Comparison of ENCODE assay signal across 8 mouse cellular contexts in the genomic region with DNA sequence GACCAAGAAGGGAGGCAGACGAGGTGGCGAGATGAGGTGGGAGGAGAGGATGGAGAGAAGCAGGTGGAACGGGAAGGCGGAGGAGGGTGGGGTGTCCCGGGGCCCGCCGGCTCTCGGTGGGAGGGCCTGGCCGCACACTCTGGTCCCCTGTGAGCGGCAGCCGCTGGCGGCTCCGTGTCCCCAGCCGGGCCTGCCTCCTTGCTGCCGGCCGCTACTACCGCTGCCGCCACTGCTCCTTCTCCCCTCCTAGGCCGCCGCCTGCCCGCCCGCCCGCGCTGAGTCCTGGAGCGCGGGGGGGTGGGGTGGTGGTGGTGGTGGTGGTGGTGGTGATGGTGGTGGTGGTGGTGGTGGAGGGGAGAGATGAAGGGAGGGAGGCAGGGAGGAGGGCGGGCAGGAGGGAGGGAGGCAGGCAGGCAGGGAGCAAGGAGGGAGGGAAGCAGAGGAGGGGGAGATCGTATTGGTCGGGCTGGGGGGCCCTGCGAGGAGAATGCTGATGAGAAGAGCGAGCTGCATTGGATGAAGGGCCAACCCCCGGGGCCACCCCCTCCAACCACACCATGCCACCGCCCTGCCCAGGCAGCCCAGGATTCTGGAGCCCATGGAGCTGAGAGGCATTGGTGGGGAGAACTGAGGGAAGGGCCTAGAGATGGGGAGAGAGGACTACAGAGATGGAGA. TPM values are rescaled to one million over a fixed set of nuclear protein-coding genes. Genes with fewer than 3 reads are reported as not detected.
DNase-seq lines count a peak whose midpoint lies in the region; TF ChIP-seq lines count a peak whose summit lies in the region.

No protein-coding gene starts in this region.

- no peak for TF ChIP-seq POLR2A in MEL (IDR thresholded peaks at IDR 0.05; ENCODE audit: control insufficient read depth in 1 of 2, insufficient read depth in 1 of 2, low read depth in 1 of 2, low read length in 2 of 2, poor library complexity in 1 of 2)

- peak overlapping the region; percentile 79 for H3K9ac ChIP-seq in MEL (ENCODE audit: control insufficient read depth, low read depth, low read length, poor library complexity, severe bottlenecking)

- peak overlapping the region; percentile 71 to 83 for H3K4me3 ChIP-seq in MEL (ENCODE audit: control insufficient read depth in 1 of 2, insufficient read depth in 1 of 2, low read depth in 2 of 2, low read length in 2 of 2)
- H3K4me3 ChIP-seq in embryonic facial prominence, embryonic 10.5 days, result peak overlapping the region; percentile 82
- peak overlapping the region; percentile 63 for H3K4me3 ChIP-seq in hindbrain, embryonic 10.5 days

- H3K27me3 ChIP-seq in MEL (ENCODE audit: control insufficient read depth in 1 of 2, insufficient read depth in 2 of 2, low read length in 2 of 2), result no peaks in the 10 kb centered on the region
- no peaks in the 10 kb centered on the region for H3K27me3 ChIP-seq in embryonic facial prominence, embryonic 10.5 days (replicated peaks; ENCODE audit: low read depth, poor library complexity, severe bottlenecking)
- no peaks in the 10 kb centered on the region for H3K27me3 ChIP-seq in hindbrain, embryonic 10.5 days (ENCODE audit: insufficient read depth, poor library complexity, severe bottlenecking)

- TF ChIP-seq RAD21 in MEL (IDR thresholded peaks at IDR 0.05; ENCODE audit: low read depth, low read length), result no peak

- H3K36me3 ChIP-seq in MEL (ENCODE audit: control insufficient read depth in 1 of 2, insufficient read depth in 2 of 2, low read length in 2 of 2), result peaks cover 0 to 11% of the 10 kb centered on the region in 2 experiments; a peak in 2 of 4 replicates
- peaks cover 18% of the 10 kb centered on the region for H3K36me3 ChIP-seq in embryonic facial prominence, embryonic 10.5 days (replicated peaks)
- H3K36me3 ChIP-seq in hindbrain, embryonic 10.5 days, result peaks cover 7% of the 10 kb centered on the region

- H3K4me1 ChIP-seq in MEL (ENCODE audit: control insufficient read depth in 1 of 2, insufficient read depth in 2 of 2, low read length in 2 of 2), result peaks cover 3 to 25% of the 10 kb centered on the region in 2 experiments; a peak in 3 of 4 replicates
- H3K4me1 ChIP-seq in embryonic facial prominence, embryonic 10.5 days, result peaks cover 72% of the 10 kb centered on the region
- peaks cover 88% of the 10 kb centered on the region for H3K4me1 ChIP-seq in hindbrain, embryonic 10.5 days (replicated peaks)

- no peak for TF ChIP-seq CTCF in MEL (IDR thresholded peaks at IDR 0.05 in 2 of 3, conservative IDR thresholded peaks at IDR 0.05 in 1 of 3; ENCODE audit: control insufficient read depth in 1 of 3, insufficient read depth in 1 of 3, low read depth in 2 of 3, low read length in 3 of 3, poor library complexity in 1 of 3, severe bottlenecking in 1 of 3)

- under 1% methylated on average over 32 of the region's 33 CpGs for WGBS in embryonic facial prominence, embryonic 10.5 days
- under 1% methylated on average over 32 of the region's 33 CpGs for WGBS in hindbrain, embryonic 10.5 days

- H3K27ac ChIP-seq in MEL (ENCODE audit: control insufficient read depth, low read depth, low read length), result peak overlapping the region; percentile 28
- H3K27ac ChIP-seq in embryonic facial prominence, embryonic 10.5 days (replicated peaks), result peak overlapping the region; percentile 95
- H3K27ac ChIP-seq in hindbrain, embryonic 10.5 days, result peak overlapping the region; percentile 93

- peaks cover 12% of the 10 kb centered on the region for H3K79me2 ChIP-seq in MEL (ENCODE audit: control insufficient read depth, insufficient read depth, low read length, poor library complexity)

- no peak for TF ChIP-seq EP300 in MEL (IDR thresholded peaks at IDR 0.05; ENCODE audit: low read depth in 1 of 2, low read length in 2 of 2)

- DNase-seq in 416B (ENCODE audit: low read depth) (peak; percentile 73), MEL (ENCODE audit: low read depth, low spot score) (peak; percentile 59)
- DNase-seq in embryonic facial prominence, embryonic 10.5 days (ENCODE audit: low spot score), result peak; percentile 82
- peak; percentile 73 for DNase-seq in hindbrain, embryonic 10.5 days (ENCODE audit: low spot score)
- peak; percentile 61 to 64 for DNase-seq in left cerebral cortex, adult 18-20 months (ENCODE audit: low spot score in 2 of 2)
- DNase-seq in lung, postnatal 14 days, result peak; percentile 40
- DNase-seq in right cerebral cortex, postnatal 14 days, result peak; percentile 71
- no peak for DNase-seq in thymus, postnatal 10 days (ENCODE audit: low spot score in 2 of 2)

- no peaks in the 10 kb centered on the region for H3K9me3 ChIP-seq in MEL (replicated peaks; ENCODE audit: insufficient read depth, low read length)
- H3K9me3 ChIP-seq in embryonic facial prominence, embryonic 10.5 days, result no peaks in the 10 kb centered on the region
- H3K9me3 ChIP-seq in hindbrain, embryonic 10.5 days, result no peaks in the 10 kb centered on the region

TF ChIP-seq in MEL, 35 proteins besides CTCF, POLR2A, EP300 and RAD21:
- TF ChIP-seq MXI1 (IDR thresholded peaks at IDR 0.05; ENCODE audit: low read depth, low read length) (no peak), TCF12 (IDR thresholded peaks at IDR 0.05; ENCODE audit: low read depth, low read length) (no peak), SIN3A (IDR thresholded peaks at IDR 0.05; ENCODE audit: low read length) (0 out of 2 replicates have a peak, but pooled peaks have one; percentile 6), MYB (IDR thresholded peaks at IDR 0.05; ENCODE audit: low read depth, low read length) (no peak), MAZ (IDR thresholded peaks at IDR 0.05; ENCODE audit: low read depth, low read length) (peak; percentile 18; the same call in 1 of the 2 replicates)

RNA-seq across cellular contexts. Expression of gene Zfp574, which starts 0.5 kb away (rescaled TPM):
- 15.0 and 16.3 TPM in 2 replicates for total RNA-seq in MEL (2012; rRNA removed)
- 10 to 100 TPM in 1 of 2 experiments, not detected in 1; 30.2 TPM for polyA plus RNA-seq in MEL (2012; ENCODE audit: insufficient read depth in 1 of 2, insufficient read length in 2 of 2, low read depth in 1 of 2, low replicate concordance in 2 of 2, missing spikeins in 1 of 2)
- polyA plus RNA-seq in embryonic facial prominence, embryonic 10.5 days (2016; fragmentation: Nextera tagmentation; extraction: Ambion mirVana), result 44.4 and 45.8 TPM in 2 replicates
- polyA plus RNA-seq in hindbrain, embryonic 10.5 days (2016; fragmentation: Nextera tagmentation; extraction: Ambion mirVana), result 44.4 and 45.9 TPM in 2 replicates
- total RNA-seq in left cerebral cortex, adult 18-20 months (2021), result 10 to 100 TPM; 34.9 TPM

RNA-seq across cellular contexts. Expression of gene Grik5, which starts 0.7 kb away (rescaled TPM):
- 3.5 and 4.6 TPM in 2 replicates for total RNA-seq in MEL (2012; rRNA removed)
- polyA plus RNA-seq in MEL (2012; ENCODE audit: insufficient read depth in 1 of 2, insufficient read length in 2 of 2, low read depth in 1 of 2, low replicate concordance in 2 of 2, missing spikeins in 1 of 2), result 10 to 100 TPM in 1 of 2 experiments, not detected in 1; 22.0 TPM
- polyA plus RNA-seq in embryonic facial prominence, embryonic 10.5 days (2016; fragmentation: Nextera tagmentation; extraction: Ambion mirVana), result 4.5 and 5.1 TPM in 2 replicates
- 5.5 and 7.9 TPM in 2 replicates for polyA plus RNA-seq in hindbrain, embryonic 10.5 days (2016; fragmentation: Nextera tagmentation; extraction: Ambion mirVana)
- 100 to 1,000 TPM; 176 TPM for total RNA-seq in left cerebral cortex, adult 18-20 months (2021)

Comparison
In these comparisons a context has a peak if more than half of its experiments do, and no peak if none do; other contexts are left out.
1. DNase-seq: peak in 416B (single experiment), MEL (single experiment), embryonic facial prominence, embryonic 10.5 days (single experiment), hindbrain, embryonic 10.5 days (single experiment), left cerebral cortex, adult 18-20 months (2 of 2), lung, postnatal 14 days (single experiment) and right cerebral cortex, postnatal 14 days (single experiment); none in thymus, postnatal 10 days (0 of 2).
2. H3K27ac ChIP-seq: peak in every context shown above with its lines; median percentile 95 in embryonic facial prominence, embryonic 10.5 days; 93 in hindbrain, embryonic 10.5 days; 28 in MEL.
3. Peak in every context shown above with its lines, with median percentiles within 50 percentile points of each other: H3K4me3 ChIP-seq.